ENCODE assay signal across 11 mouse cellular contexts in genomic region chr8:126881641-126882140, GRCm38 (mm10).
A peak's percentile ranks its signal among the peaks of the same experiment; 100 is the strongest.
DNase-seq lines count a peak whose midpoint lies in the region; ATAC-seq and TF ChIP-seq lines count a peak whose summit lies in the region.
"Had no signal": no experiment of that assay in that cellular context is flagged by ENCODE, and none has a peak within 500 bp of the region (broad histone marks: within the 10 kb centered on the region; RNA-seq: fewer than 3 reads in every experiment).

No protein-coding gene starts in this region.

- no peaks in the 10 kb centered on the region for H3K79me2 ChIP-seq in myocyte (ENCODE audit: control insufficient read depth, insufficient read depth)

- WGBS in liver, postnatal 0 days (ENCODE audit: insufficient replicate concordance): 53% methylated on average over 4 of the region's 4 CpGs
- 77% methylated on average over 4 of the region's 4 CpGs for WGBS in liver, embryonic 11.5 days

- H3K4me2 ChIP-seq in liver, postnatal 0 days (ENCODE audit: low read depth, low read length): no peak overlapping the region
- H3K4me2 ChIP-seq in liver, embryonic 11.5 days: no peak overlapping the region
- H3K4me2 ChIP-seq in myocyte (ENCODE audit: low read depth): peak overlapping the region; percentile 31
- H3K4me2 ChIP-seq: embryonic facial prominence, embryonic 15.5 days; kidney, embryonic 15.5 days had no signal

- H3K36me3 ChIP-seq in liver, postnatal 0 days (replicated peaks; ENCODE audit: insufficient read depth, low read length): no peaks in the 10 kb centered on the region
- H3K36me3 ChIP-seq in liver, embryonic 11.5 days (ENCODE audit: control insufficient read depth, insufficient read depth, low read length): no peaks in the 10 kb centered on the region
- no peaks in the 10 kb centered on the region for H3K36me3 ChIP-seq in myocyte (ENCODE audit: control insufficient read depth, insufficient read depth)
- H3K36me3 ChIP-seq: embryonic facial prominence, embryonic 15.5 days; kidney, embryonic 15.5 days had no signal

- H3K27me3 ChIP-seq in liver, postnatal 0 days (ENCODE audit: insufficient read depth, low read length): no peaks in the 10 kb centered on the region
- H3K27me3 ChIP-seq in liver, embryonic 11.5 days (replicated peaks; ENCODE audit: control insufficient read depth, insufficient read depth, low read length): no peaks in the 10 kb centered on the region
- H3K27me3 ChIP-seq in myocyte (ENCODE audit: control insufficient read depth, insufficient read depth, insufficient read length): no peaks in the 10 kb centered on the region
- H3K27me3 ChIP-seq: embryonic facial prominence, embryonic 15.5 days; kidney, embryonic 15.5 days had no signal

- no peaks in the 10 kb centered on the region for H3K9me3 ChIP-seq in liver, postnatal 0 days (ENCODE audit: low read length)
- H3K9me3 ChIP-seq in liver, embryonic 11.5 days (ENCODE audit: control insufficient read depth, low read length): no peaks in the 10 kb centered on the region
- H3K9me3 ChIP-seq: embryonic facial prominence, embryonic 15.5 days; kidney, embryonic 15.5 days had no signal

- TF ChIP-seq POLR2A in myocyte (IDR thresholded peaks at IDR 0.05; ENCODE audit: insufficient read length, low read depth): no peak

- no peak overlapping the region for H3K4me3 ChIP-seq in liver, postnatal 0 days (ENCODE audit: low read depth, low read length)
- H3K4me3 ChIP-seq in liver, embryonic 11.5 days (ENCODE audit: low read depth, low read length): no peak overlapping the region
- H3K4me3 ChIP-seq in myocyte: no peak overlapping the region
- H3K4me3 ChIP-seq: embryonic facial prominence, embryonic 15.5 days; kidney, embryonic 15.5 days had no signal

- H3K9ac ChIP-seq in liver, postnatal 0 days (replicated peaks): no peak overlapping the region
- H3K9ac ChIP-seq in liver, embryonic 11.5 days (ENCODE audit: low read depth, low read length): no peak overlapping the region
- H3K9ac ChIP-seq: embryonic facial prominence, embryonic 15.5 days; kidney, embryonic 15.5 days had no signal

- H3K4me1 ChIP-seq in liver, postnatal 0 days (ENCODE audit: insufficient read depth): peaks cover 8% of the 10 kb centered on the region
- H3K4me1 ChIP-seq in liver, embryonic 11.5 days (replicated peaks; ENCODE audit: control insufficient read depth, insufficient read depth, low read length): peaks cover 4% of the 10 kb centered on the region; the same call in 1 of the 2 replicates

- TF ChIP-seq EP300 in liver, postnatal 0 days (IDR thresholded peaks at IDR 0.05; ENCODE audit: low read depth): no peak

- no peak for TF ChIP-seq CTCF in liver, postnatal 0 days (IDR thresholded peaks at IDR 0.05; ENCODE audit: low read depth)

- no peak overlapping the region for H3ac ChIP-seq in myocyte (ENCODE audit: control insufficient read depth, insufficient read length)

- no peak overlapping the region for H3K27ac ChIP-seq in liver, postnatal 0 days (ENCODE audit: low read depth)
- no peak overlapping the region for H3K27ac ChIP-seq in liver, embryonic 11.5 days (ENCODE audit: low read depth, low read length)
- H3K27ac ChIP-seq: embryonic facial prominence, embryonic 15.5 days; kidney, embryonic 15.5 days had no signal

- peak; percentile 24; the same call in 1 of the 2 replicates for ATAC-seq in liver, postnatal 0 days
- ATAC-seq in liver, embryonic 11.5 days (replicated peaks; ENCODE audit: low FRiP score): no peak

- no peak for DNase-seq in liver, postnatal 0 days
- no peak for DNase-seq in liver, embryonic 11.5 days (ENCODE audit: low spot score)
- peak; percentile 68 for DNase-seq in NIH3T3 (ENCODE audit: low read depth)
- DNase-seq in adrenal gland, postnatal 36 days: peak; percentile 67 to 74
- DNase-seq in right cerebral cortex, adult 18-20 months: no peak
- DNase-seq in thymus, postnatal 36 days: no peak
- DNase-seq: cerebellum, adult 2 months; lung, postnatal 10 days had no signal

TF ChIP-seq in myocyte, 11 proteins besides CTCF, POLR2A, EP300 and RAD21:
- TF ChIP-seq USF1 (IDR thresholded peaks at IDR 0.05; ENCODE audit: low read depth) (peak; percentile 84), MYOD1 (IDR thresholded peaks at IDR 0.05; ENCODE audit: control insufficient read depth in 1 of 3, insufficient read length in 2 of 3, low read depth in 2 of 3) (peak in 2 of 3 experiments; percentile 36 to 69), MYOG (IDR thresholded peaks at IDR 0.05; ENCODE audit: control insufficient read depth in 1 of 3, insufficient read depth in 1 of 3, insufficient read length in 2 of 3, low read depth in 2 of 3) (peak in 1 of 3 experiments; percentile 66), TCF3 (IDR thresholded peaks at IDR 0.05; ENCODE audit: insufficient read length, low read depth) (no peak), CEBPB (IDR thresholded peaks at IDR 0.05; ENCODE audit: insufficient read depth, poor library complexity, severe bottlenecking) (peak; percentile 52; the same call in 1 of the 2 replicates), TCF12 (IDR thresholded peaks at IDR 0.05; ENCODE audit: insufficient read depth, poor library complexity, severe bottlenecking) (no peak), POLR2AphosphoS2 (IDR thresholded peaks at IDR 0.05; ENCODE audit: insufficient read length, low read depth) (no peak)

Comparison
In these comparisons a context has a peak if more than half of its experiments do, and no peak if none do; other contexts are left out.
1. DNase-seq: peak in NIH3T3 (single experiment) and adrenal gland, postnatal 36 days (2 of 2); none in liver, postnatal 0 days (single experiment), liver, embryonic 11.5 days (single experiment), right cerebral cortex, adult 18-20 months (single experiment) and thymus, postnatal 36 days (0 of 2).